Mouse (Mus musculus) left cerebral cortex, postnatal 4 days (tissue): ENCODE measurements around the gene Abcg1. TPM values are rescaled to one million over a fixed set of nuclear protein-coding genes. Genes with fewer than 3 reads are reported as not detected.

Source experiments
- DNase-seq: peaks from one replicate; pipeline ENCODE4 v3.0.0-alpha.2; 2022
- intact Hi-C: fragments of 180-260 bp; cut with DNase I; formaldehyde crosslinking; loops from one replicate; pipeline ENCODE4 v1.15.1; 2025
- total RNA-seq, 2 experiments: library from RNA; stranded (reverse); gene quantifications; 2 replicates each; pipeline ENCODE4 v1.2.3; 2021

Gene Abcg1
- total RNA-seq, 2 experiments from 2014 or later = 18.5 to 20.0 TPM

DNA sequence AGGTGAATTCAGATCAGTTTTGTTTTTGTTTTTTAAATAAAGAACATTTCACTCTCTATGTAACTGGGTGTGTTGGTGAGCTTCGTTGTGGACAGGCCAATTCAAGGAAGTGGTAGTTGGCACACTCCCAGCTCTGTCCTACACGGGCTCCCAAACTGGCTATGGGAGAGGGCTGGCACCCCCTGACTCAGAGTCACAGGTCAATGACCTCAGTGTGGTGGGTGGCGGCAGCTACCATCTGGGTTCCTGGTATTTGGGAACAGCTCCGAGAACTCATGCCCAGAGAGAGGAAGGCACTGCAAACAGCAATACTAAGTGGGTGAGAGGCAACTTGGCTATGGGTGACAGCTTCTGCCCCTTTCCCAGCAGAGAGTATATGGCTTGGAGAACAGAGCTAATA lies 19.1 kb upstream of the Abcg1 start:
- DNase-seq = no peak
- intact Hi-C loops = no loop called here

DNA sequence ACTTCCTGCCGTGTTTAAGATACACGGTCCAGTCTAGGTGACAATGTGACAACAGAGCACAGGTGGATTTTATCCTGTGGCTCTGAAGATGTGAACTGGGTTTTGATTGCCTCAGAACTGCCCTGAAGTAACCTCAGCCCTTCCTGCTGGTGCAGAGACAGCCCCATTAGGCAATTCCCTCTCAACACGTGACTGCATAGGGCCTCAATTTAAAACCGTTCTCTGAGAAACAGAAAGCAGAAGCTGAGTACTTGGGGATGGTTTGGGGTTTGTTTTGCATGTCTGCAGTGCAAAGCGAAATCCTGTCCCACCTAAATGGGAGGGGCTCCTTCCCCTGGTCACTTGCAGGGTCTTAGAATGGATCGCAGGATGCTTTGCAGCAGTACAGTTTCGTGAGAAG lies 17.8 kb upstream of the Abcg1 start:
- intact Hi-C loops = no loop called here
- no peak for DNase-seq

DNA sequence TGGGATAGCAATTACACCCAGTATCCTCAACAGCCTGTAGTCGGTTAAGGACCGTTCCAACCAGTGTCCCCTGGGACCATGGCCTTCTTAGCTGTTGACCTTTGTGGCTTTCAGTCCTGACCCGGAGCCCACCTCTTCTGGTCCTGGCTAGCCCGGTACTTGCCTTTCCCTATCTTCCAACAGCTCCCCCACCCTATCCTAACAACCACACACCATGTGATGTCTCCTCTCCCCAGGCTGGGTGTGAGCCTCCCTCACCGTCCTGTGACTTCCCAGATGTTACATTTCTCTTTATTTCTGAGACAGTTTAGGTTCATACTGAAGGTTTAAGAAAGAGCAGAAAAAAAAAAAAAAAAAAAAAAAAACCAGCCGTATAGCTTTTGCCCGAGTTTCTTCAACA lies 17.1 kb upstream of the Abcg1 start:
- DNase-seq = no peak
- intact Hi-C loops = no loop called here

DNA sequence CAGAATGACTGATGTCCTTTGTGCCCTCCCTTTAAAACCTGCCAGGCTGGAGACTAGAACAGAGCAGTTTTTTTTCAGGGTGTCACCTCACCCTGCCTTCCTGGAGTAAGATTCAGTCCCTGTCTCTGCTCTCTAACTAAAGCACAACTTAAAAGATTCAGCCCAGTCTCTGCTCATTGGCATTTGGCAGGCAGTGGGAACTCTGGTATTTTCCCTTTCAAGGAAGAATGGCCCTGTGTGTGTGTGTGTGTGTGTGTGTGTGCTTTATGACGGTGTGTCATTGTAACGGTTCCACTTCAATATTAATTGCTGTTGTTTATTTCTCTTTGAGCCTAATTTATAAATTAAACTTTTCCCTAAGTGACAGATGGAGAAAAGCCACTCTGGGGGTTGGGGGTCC lies 14.7 kb upstream of the Abcg1 start:
- DNase-seq = no peak
- intact Hi-C loops = no loop called here

DNA sequence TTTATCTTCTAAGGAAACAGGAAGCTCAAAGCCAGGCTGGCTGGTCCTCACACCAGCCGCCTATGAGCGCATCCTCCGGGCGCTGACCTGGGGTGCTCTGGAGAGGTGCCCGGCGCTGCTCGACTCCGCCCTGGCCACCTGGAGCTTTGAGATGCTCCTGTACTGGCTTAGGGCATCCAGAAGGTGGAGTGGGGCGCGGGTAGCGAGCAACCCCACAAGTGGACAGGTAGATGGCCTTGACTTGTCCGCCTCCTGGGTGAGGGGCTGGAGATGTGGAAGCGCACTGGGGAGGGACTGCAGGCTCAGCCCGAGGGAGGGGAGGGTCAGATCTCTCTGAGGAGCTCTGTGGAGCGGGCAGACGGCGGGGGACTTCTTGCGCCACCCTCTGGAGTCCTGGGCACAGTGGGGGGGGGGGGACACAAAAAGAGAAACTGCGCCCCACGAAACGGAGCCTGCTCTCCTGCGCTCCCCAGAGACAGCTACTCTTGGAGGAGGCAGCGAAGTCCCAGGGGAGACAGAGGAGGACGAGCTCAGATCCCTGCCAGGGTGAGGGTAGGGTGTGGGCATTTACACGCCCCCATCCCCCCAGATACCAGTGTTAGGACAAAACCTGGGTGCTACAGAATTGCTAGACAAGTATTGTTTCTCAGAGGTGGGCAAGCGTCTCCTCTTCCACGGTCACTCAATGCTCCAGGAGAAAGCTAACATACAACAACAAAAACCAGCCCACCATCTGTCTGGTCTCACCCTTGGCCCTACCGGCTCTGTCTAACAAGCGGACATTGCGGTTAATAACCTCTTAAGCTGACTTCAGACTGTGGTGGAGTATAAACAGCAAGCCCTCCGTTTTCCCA lies 643 bp downstream of the Abcg1 start:
- intact Hi-C loops = no loop called here
- DNase-seq = peak; percentile 39

DNA sequence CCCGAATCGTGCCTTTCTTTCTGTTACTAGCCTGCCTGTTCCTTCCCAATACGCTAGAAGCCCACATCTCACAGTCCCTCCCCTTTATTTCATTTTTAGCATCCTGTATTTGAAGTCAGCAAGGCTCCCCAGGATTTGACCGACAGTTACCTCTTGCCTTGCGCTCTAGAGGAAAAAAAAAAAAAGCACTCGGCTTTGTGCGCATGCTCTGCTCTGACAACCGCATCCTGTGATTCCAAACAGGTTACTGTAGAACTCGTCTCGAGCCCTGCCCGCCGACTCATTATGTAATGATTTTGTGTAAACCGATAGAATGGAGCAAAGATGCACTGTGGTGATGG lies 1.2 kb downstream of the Abcg1 start:
- intact Hi-C loops = no loop called here
- no peak for DNase-seq

DNA sequence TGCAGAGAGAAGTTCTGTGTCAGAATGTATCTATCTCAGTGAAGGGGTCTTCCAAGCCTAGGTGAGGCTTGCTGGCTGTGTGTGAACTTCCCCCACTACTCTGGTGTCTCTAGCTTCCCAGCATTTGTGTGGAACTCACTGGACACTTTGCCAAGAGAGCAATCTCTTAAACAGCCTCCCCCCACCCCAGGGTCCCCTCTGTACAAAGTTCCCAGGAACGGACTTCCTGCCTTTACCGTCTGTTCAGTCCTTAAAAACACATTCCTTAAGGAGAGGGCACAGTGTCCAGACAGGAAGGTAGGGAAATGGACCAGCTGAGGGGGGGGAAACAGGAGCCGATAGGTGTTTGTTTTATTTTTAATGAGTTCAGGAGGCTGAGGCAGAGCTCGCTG lies 2.7 kb downstream of the Abcg1 start:
- intact Hi-C loops = no loop called here
- DNase-seq = no peak

DNA sequence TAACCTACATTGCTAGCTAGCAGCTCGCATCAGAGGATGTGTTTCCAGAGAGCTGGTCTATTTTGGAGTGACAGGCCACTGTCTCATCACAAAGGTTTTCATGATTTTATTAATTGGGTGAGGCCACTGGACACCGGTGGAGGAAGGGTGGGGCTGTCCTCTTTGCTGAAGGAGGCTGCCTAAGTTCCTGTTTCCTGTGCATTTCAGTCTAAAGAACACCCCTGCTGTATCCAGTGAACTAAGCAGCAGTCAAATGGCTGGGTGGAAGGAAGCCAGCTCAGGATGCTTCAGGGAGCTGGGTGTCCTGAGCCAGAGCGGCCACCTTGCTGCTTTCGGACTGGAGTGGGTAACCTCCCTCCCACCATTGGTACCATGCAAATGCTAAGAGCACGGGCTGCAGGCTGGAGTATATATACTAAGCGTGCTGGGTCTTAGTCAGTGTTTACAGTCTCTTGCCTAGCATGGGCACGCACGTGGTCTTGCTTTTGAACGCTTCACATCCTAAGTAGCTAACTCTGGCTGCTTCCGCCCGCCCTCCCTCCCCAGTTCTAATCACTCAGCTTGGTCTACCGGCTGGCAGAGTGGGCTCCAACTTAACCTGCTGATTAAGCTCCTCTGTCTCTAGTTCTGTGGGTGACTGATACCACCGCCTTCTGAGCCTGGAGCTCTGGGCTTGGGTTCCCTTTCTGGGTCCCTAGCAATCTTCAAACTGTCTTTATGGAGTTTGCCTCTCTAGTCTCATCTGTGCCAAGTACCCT lies 3.3 kb downstream of the Abcg1 start:
- intact Hi-C loops = no loop called here
- no peak for DNase-seq

DNA sequence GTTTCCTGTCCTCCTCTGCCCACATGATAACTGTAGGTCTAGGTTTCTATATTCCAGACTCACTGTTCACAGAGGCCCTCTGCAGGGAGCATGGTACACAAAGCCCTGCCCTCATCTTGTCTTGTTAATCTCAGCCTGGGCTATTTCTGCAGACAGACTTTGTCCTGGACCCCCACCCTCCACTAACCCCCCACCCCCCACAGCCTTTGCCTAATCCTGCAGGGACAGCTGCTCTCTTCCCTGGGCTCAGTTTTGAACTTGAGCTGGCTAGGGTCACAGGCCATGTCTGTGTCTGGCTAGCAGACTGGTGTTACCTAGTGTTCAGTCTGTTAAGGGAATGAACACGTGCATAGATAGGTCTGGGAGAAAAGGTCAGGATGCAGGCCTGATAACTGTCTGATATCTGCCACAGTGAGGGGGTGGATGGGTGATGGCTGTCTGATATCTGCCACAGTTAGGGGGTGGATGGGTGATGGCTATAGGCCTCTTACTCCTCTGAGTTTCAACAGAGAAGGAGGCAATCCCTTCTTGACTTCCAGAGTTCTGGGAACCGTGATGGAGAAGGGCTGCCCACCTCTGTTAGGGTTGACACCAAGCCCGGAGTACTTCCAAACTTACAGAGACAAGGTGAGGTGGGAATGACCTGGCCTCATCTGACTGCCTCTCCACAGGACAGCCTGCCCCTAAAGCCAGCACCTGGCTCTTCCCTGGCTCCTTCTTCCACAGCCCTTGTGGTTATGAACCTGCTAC lies 4.0 kb downstream of the Abcg1 start:
- no peak for DNase-seq
- intact Hi-C loops = no loop called here

DNA sequence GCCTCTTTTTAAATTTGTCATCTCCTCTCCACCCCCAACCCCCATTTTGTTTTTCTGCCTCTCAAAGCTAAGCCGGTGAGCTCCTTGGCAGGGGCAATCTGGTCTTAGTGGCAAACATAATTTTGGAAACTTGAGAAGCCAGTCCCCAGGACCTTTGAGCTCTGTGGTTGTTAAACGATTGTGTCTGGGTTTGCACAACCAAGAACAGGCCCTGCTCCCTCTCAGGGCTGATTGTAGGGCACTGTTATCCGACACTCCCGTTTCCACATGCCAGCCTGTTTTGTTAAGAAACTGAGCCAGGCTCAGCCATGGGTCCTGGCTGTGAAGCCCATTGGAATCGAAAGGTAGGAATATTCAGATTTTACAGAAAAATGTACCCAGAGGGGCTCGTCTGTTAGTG lies 8.6 kb downstream of the Abcg1 start:
- DNase-seq = no peak
- intact Hi-C loops = no loop called here

DNA sequence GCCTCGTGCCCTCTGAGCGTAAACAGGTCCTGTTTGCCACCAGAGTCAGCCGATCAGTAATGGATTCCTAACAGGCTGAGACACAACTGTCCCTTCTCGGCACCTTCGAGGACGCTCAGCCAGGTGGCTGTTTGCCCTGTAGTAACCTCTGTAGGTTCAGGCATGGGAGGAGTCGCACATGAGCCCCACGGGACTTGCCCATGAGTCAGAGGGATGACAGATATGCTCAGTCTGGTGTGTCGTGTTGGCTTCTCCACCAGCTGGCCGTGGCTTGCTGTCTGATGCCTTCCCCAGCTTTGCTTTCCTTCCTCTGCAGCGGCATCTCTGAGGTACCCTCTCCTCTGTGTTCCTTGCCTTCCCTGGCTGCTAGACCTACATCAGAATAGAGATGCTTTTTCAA lies 9.6 kb downstream of the Abcg1 start:
- DNase-seq = no peak
- intact Hi-C loops = no loop called here

DNA sequence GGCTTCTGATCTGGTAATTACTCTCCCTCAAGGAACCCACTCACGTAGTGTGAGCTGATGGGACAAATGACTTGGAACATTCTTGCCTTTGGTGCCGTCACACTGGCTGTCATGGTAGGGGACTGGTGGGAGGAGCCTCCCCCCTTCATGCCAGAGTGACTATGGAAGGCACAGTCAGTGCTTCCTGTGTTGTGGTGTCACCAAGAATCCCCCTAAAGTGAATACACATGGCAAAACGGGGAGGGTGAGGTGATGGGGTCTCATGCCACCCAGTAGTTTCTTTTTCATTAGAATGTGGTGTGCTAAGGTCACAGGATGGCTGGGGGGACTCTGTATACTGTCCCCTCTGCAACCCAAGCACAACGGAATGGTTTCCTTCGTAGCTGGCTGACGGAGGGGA lies 11.6 kb downstream of the Abcg1 start:
- no peak for DNase-seq
- intact Hi-C loops = no loop called here

DNA sequence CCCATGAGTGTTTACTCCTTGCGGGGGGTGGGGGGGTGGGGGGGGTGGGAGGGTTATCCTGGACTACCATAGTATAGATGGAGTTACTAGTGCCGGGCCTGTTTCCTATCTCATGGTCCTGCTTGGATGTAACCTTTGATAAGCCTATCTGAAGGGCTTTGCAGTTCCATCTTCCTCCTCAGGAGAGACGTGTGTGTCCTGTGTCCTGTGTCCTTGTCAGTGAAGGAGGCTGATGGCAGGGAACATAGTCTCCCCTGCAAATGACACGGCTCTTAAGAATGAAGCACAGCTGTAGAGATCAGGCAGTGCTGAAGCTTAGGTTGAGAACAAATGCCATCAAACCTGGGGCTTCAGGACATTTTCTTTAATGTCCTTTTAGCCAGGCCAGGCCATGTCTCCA lies 12.4 kb downstream of the Abcg1 start:
- no peak for DNase-seq
- intact Hi-C loops = no loop called here

DNA sequence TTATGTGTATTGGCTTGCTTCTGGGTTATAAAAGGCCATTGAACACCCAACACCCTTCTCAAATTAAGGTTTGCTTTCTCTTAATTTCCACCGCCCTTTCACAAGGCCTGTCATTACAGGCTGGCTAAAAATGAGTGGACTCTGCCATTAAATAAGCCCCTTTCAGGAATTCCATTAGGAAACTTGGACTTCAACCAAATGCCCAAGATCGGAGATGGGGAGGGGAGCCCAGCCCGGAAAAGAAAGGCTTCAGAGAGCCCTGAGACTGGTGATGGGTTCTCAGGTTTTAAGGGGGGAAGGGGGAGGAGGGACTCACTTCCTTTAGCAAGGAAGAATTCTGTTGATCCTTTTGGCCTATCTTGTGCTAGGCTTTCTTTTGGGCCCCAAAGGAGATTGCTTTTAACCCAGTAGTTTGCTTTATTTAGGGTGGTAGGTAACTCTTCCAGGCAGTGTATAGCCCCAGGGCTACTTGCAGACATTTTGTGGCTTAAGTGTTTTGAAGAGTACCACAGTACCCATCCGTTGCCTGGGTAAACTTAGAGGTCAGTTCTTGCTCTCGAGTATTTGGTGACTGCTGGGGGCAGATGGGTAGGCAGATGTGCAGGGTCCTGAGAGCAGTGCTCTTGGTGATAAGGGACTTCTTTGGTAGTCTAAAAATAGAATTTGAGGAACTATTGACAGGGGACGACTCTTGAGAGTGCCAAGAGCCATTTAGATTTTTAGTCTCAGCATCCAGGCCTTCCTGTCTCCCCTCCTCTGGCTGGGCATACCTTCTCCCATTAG lies 13.1 kb downstream of the Abcg1 start:
- DNase-seq = no peak
- intact Hi-C loops = no loop called here

DNA sequence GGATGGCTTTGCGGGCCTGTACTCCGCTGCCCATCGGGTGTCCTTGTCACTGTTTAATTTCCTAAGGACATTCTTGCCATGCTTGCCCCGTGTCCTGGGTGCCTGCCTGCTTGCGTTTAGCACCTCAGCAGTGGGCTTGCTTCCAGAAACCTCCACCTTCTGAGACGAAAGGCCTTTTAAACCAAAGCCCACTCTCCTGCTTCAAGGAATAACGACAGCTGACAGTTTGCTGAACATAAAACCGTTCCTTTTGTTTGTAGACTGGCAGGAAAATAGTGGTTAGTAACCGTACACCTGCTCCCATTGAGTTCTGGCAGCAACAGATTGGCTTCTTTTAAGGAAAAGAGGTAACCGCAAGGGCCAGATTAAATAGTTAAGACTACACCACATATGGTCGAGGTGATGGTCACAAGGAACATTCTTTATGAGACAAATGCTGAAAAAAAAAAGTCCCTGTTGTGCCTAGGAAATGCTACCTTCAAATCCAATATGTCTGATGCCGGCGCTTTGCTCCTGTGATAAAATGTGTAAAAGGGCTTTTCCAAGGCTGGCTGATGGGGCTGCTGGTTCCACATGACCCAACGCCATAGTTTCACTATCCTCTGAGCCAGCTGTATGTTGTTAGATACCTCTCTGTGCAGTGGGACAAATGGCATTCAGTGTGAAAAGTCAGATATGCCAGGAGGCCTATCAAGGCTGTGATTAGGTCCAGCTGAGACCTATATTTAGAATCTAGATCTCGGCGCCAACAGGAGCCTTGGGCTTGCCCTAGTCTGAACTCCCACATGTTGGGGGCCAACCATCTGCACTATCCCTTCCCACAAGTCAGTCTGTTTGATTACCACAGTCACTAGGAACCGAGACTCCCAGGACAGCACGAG lies 14.2 kb downstream of the Abcg1 start:
- intact Hi-C loops = no loop called here
- peak; percentile 46 for DNase-seq

DNA sequence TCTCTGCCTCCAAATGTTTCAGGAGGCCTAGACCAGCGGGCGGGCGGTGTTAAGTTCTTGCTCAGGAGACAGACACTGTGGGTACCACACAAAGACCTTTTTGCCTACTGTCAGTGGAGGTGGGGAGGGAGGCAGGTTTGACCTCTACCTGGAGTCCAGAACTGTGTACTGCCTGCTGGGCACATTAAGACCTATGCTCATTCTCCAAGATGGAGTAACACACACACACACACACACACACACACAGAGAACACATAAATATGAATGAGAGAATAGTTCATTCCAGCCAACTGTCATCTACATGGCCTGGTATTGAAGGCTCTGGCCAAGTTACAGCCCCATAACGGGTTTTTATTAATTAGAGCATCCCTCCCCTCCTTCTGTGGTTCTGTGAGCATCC lies 15.4 kb downstream of the Abcg1 start:
- intact Hi-C loops = no loop called here
- no peak for DNase-seq

DNA sequence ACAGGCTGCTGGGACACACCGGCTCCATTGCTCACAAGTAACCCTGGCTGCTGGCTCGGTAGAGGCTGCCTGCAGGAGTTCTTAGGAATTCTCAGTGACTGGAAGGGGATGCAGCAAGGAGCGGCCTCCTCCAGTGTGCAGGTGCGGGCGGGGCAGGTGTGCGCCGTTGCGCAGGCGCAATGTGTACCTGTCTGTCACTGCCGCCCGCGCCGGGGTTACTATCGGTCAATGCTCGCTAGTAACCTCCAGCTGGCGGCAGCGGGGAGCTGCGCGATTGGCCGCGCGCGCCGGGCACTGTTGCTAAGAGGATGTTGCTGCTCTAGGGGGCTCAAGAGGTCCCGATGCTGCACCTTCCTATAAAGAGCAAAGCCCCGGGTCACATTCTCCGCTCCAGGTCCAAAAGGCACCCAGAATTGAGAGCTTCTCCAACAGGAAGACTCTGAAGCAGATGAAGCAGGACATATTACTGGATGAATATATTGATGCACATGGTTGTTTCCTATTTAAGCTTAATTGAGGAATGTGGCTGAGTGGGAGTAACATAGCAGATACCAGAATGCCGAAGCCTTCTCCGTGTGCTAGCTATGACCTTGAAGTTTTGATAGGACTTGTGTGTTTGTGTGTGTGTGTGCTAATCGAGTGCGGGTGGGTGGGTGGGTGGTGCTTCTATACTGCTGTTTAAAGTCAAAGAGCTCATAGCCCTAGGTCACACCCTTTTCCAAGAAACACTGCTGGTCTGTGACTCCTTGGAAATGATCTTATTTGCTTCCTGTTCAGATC lies 16.0 kb downstream of the Abcg1 start:
- intact Hi-C loops = no loop called here
- DNase-seq = peak; percentile 86

DNA sequence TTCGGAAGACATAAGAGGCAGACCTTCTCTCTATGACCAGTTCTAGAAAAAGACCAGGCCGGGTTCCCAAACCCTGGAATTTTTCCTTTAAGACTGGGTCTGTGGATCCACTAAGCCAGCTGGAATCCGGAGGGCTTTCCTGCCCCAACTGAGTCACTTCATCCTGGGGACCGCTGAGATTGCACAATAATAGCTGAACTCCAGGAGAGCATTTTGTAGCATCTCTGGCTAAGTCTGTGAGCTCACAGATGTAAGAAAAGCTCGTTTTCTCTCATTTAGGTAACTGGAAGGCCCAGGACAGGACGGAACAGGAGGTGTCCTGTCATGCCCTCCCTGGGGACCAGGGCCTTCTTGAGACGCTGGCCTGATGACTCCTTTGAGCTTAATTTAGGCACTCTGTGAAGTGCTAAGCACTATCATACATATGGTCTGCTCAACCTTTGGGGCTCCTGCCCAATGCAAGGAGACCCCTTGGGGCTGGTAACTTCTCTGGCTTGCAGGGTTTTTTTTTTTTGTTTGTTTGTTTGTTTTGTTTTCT lies 16.6 kb downstream of the Abcg1 start:
- intact Hi-C loops = no loop called here
- DNase-seq = no peak

DNA sequence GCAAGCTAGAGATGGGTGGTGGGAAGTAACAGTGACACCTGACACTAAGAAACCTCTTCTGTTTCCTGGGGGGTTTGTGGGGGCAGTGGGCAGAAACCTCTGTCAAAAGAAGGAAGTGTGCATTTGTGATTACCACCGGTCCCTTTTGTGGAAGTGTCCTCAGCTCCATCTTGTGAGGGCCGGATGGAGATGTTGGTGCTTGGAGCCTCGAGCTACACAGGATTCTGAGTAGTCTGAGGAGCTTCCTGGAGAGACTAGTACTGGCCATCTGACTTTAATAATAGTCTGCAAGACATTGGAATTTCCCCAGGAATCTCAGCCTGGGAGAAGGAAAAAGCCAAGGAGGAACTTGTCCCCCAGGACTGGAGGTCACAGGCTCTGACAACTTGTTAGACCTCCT lies 17.2 kb downstream of the Abcg1 start:
- DNase-seq = no peak
- intact Hi-C loops = no loop called here
